Mouse (Mus musculus) hindbrain, embryonic 13.5 days (tissue): ENCODE measurements around the gene Kcnt1. TPM values are rescaled to one million over a fixed set of nuclear protein-coding genes. Genes with fewer than 3 reads are reported as not detected.

Experiments
- ATAC-seq: fragments of 200-750 bp; cut with Nextera tagmentation; 2 replicates; pipeline ENCODE4 v1.8.0; 2017; ENCODE audit warnings: moderate TSS enrichment; ENCODE audit not compliant: low FRiP score
- H3K27ac ChIP-seq: fragments of 300-500 bp; sonication (generic); 2 replicates; pipeline ENCODE4 v1.5.1; 2015; ENCODE audit warnings: inconsistent platforms, mild to moderate bottlenecking, moderate library complexity
- H3K27me3 ChIP-seq: fragments of 300-500 bp; sonication (generic); 2 replicates; pipeline ENCODE4 v1.6.1; 2015; ENCODE audit warnings: mild to moderate bottlenecking, inconsistent platforms
- H3K36me3 ChIP-seq: fragments of 300-500 bp; sonication (generic); 2 replicates; pipeline ENCODE4 v1.6.1; 2015; ENCODE audit warnings: mild to moderate bottlenecking, inconsistent platforms
- H3K4me1 ChIP-seq: fragments of 300-500 bp; sonication (generic); replicated peaks from 2 replicates; pipeline ENCODE4 v1.6.1; 2015; ENCODE audit warnings: inconsistent platforms
- H3K4me2 ChIP-seq: fragments of 300-500 bp; sonication (generic); 2 replicates; pipeline ENCODE4 v1.6.1; 2015; ENCODE audit warnings: inconsistent platforms, mild to moderate bottlenecking, moderate library complexity
- H3K4me3 ChIP-seq: fragments of 300-500 bp; sonication (generic); 2 replicates; pipeline ENCODE4 v1.5.1; 2015; ENCODE audit warnings: mild to moderate bottlenecking, inconsistent platforms
- H3K9ac ChIP-seq: fragments of 300-500 bp; sonication (generic); 2 replicates; pipeline ENCODE4 v1.6.1; 2015; ENCODE audit warnings: mild to moderate bottlenecking, inconsistent platforms
- H3K9me3 ChIP-seq: fragments of 300-500 bp; sonication (generic); 2 replicates; pipeline ENCODE4 v1.6.1; 2016; ENCODE audit warnings: inconsistent platforms
- WGBS: fragments of 180-500 bp; shearing (Covaris S2); methylation state at CpG from one replicate; pipeline ENCODE4 v1.1.7; 2015; 5-methylcytosine and 5-hydroxymethylcytosine counted together
- polyA plus RNA-seq: library from polyadenylated mRNA; unstranded; fragments of >200 nt; fragmentation: Nextera tagmentation; extraction: Ambion mirVana; gene quantifications from 2 replicates; pipeline ENCODE4 v1.2.1, GENCODE M21; 2015

The Kcnt1 gene
- polyA plus RNA-seq, 1 experiment from 2014 or later = 11.1 TPM

GRCm38 (mm10) chr2:25850330-25850729 lies 13.2 kb upstream of the Kcnt1 start:
- Histone ChIP-seq H3K4me1 (no peaks in the 10 kb centered on the region; the same call in 1 of the 2 replicates), H3K27me3 (no peaks in the 10 kb centered on the region), H3K27ac (no peak overlapping the region), H3K36me3 (no peaks in the 10 kb centered on the region), H3K4me3 (no peak overlapping the region), H3K9me3 (no peaks in the 10 kb centered on the region), H3K4me2 (no peak overlapping the region), H3K9ac (no peak overlapping the region)
- 12% methylated on average over 4 of the region's 4 CpGs for WGBS
- ATAC-seq = no peak

GRCm38 (mm10) chr2:25852626-25853025 lies 10.9 kb upstream of the Kcnt1 start:
- Histone ChIP-seq H3K4me1 (no peaks in the 10 kb centered on the region; the same call in 1 of the 2 replicates), H3K27ac (no peak overlapping the region; the same call in 1 of the 2 replicates), H3K27me3 (no peaks in the 10 kb centered on the region), H3K9me3 (no peaks in the 10 kb centered on the region), H3K36me3 (no peaks in the 10 kb centered on the region), H3K9ac (no peak overlapping the region), H3K4me2 (no peak overlapping the region), H3K4me3 (no peak overlapping the region)
- 57% methylated on average over 3 of the region's 3 CpGs for WGBS
- no peak for ATAC-seq

GRCm38 (mm10) chr2:25853998-25854397 lies 9.5 kb upstream of the Kcnt1 start:
- no peaks in the 10 kb centered on the region; the same call in 1 of the 2 replicates for H3K4me1 ChIP-seq
- no peaks in the 10 kb centered on the region for H3K36me3 ChIP-seq
- no peak for ATAC-seq
- no peak overlapping the region for H3K27ac ChIP-seq
- no peak overlapping the region for H3K9ac ChIP-seq
- H3K27me3 ChIP-seq = no peaks in the 10 kb centered on the region
- 70% methylated on average over 5 of the region's 5 CpGs for WGBS
- H3K4me2 ChIP-seq = no peak overlapping the region
- H3K9me3 ChIP-seq = no peaks in the 10 kb centered on the region
- H3K4me3 ChIP-seq = no peak overlapping the region

GRCm38 (mm10) chr2:25859891-25860290 lies 3.6 kb upstream of the Kcnt1 start:
- ATAC-seq = no peak
- Histone ChIP-seq H3K4me3 (no peak overlapping the region), H3K9me3 (no peaks in the 10 kb centered on the region), H3K9ac (no peak overlapping the region), H3K4me1 (peaks cover 27% of the 10 kb centered on the region), H3K27me3 (peaks cover 27% of the 10 kb centered on the region), H3K36me3 (no peaks in the 10 kb centered on the region), H3K4me2 (no peak overlapping the region), H3K27ac (no peak overlapping the region)
- 89% methylated on average over 3 of the region's 3 CpGs for WGBS

GRCm38 (mm10) chr2:25862038-25862437 lies 1.5 kb upstream of the Kcnt1 start:
- no peak for ATAC-seq
- WGBS = 73% methylated on average over 2 of the region's 2 CpGs
- Histone ChIP-seq H3K4me2 (no peak overlapping the region), H3K36me3 (no peaks in the 10 kb centered on the region), H3K27ac (no peak overlapping the region), H3K27me3 (peaks cover 43% of the 10 kb centered on the region), H3K4me3 (no peak overlapping the region), H3K9ac (no peak overlapping the region), H3K9me3 (no peaks in the 10 kb centered on the region), H3K4me1 (peaks cover 44% of the 10 kb centered on the region)

GRCm38 (mm10) chr2:25862696-25863270 lies 751 bp upstream of the Kcnt1 start:
- peaks cover 43% of the 10 kb centered on the region for H3K27me3 ChIP-seq
- no peaks in the 10 kb centered on the region for H3K36me3 ChIP-seq
- no peaks in the 10 kb centered on the region for H3K9me3 ChIP-seq
- H3K4me1 ChIP-seq = peaks cover 44% of the 10 kb centered on the region
- H3K4me3 ChIP-seq = peak overlapping the region; percentile 57
- 69% methylated on average over 5 of the region's 5 CpGs for WGBS
- ATAC-seq = no peak
- H3K4me2 ChIP-seq = peak overlapping the region; percentile 97
- no peak overlapping the region for H3K9ac ChIP-seq
- no peak overlapping the region for H3K27ac ChIP-seq

GRCm38 (mm10) chr2:25864230-25864629 lies 696 bp downstream of the Kcnt1 start:
- Histone ChIP-seq H3K36me3 (no peaks in the 10 kb centered on the region), H3K4me2 (peak overlapping the region; percentile 97), H3K9ac (peak overlapping the region; percentile 74), H3K4me3 (peak overlapping the region; percentile 57), H3K9me3 (no peaks in the 10 kb centered on the region), H3K27ac (no peak overlapping the region), H3K4me1 (peaks cover 44% of the 10 kb centered on the region), H3K27me3 (peaks cover 43% of the 10 kb centered on the region)
- no peak for ATAC-seq
- 4% methylated on average over 18 of the region's 18 CpGs for WGBS

GRCm38 (mm10) chr2:25865412-25865811 lies 1.9 kb downstream of the Kcnt1 start:
- no peak overlapping the region for H3K4me2 ChIP-seq
- H3K27me3 ChIP-seq = peaks cover 43% of the 10 kb centered on the region
- H3K9ac ChIP-seq = no peak overlapping the region
- 14% methylated on average over 4 of the region's 4 CpGs for WGBS
- no peak overlapping the region for H3K4me3 ChIP-seq
- H3K9me3 ChIP-seq = no peaks in the 10 kb centered on the region
- peak; percentile 30; the same call in 1 of the 2 replicates for ATAC-seq
- no peaks in the 10 kb centered on the region for H3K36me3 ChIP-seq
- H3K4me1 ChIP-seq = peaks cover 44% of the 10 kb centered on the region
- peak overlapping the region; percentile 18; the same call in 1 of the 2 replicates for H3K27ac ChIP-seq

- Histone ChIP-seq H3K27me3 (peaks cover 43% of the 10 kb centered on the region), H3K36me3 (no peaks in the 10 kb centered on the region), H3K27ac (no peak overlapping the region), H3K4me1 (peaks cover 44% of the 10 kb centered on the region), H3K4me2 (no peak overlapping the region), H3K9ac (no peak overlapping the region), H3K4me3 (no peak overlapping the region), H3K9me3 (no peaks in the 10 kb centered on the region)
- 63% methylated on average over 5 of the region's 5 CpGs for WGBS
- ATAC-seq = no peak
Measured at GRCm38 (mm10) chr2:25866656-25867055, 3.1 kb downstream of the Kcnt1 start.

GRCm38 (mm10) chr2:25877250-25877735 lies 13.8 kb downstream of the Kcnt1 start:
- 25% methylated on average over 7 of the region's 7 CpGs for WGBS
- H3K27ac ChIP-seq = no peak overlapping the region

GRCm38 (mm10) chr2:25877736-25878268 lies 14.3 kb downstream of the Kcnt1 start:
- peak overlapping the region; percentile 85 for H3K9ac ChIP-seq
- peak overlapping the region; percentile 81 for H3K4me2 ChIP-seq
- H3K4me3 ChIP-seq = peak overlapping the region; percentile 59
- peak overlapping the region; percentile 40; the same call in 1 of the 2 replicates for H3K27ac ChIP-seq
- 2% methylated on average over 34 of the region's 49 CpGs for WGBS
- H3K4me1 ChIP-seq = peaks cover 21% of the 10 kb centered on the region
- peak; percentile 72 for ATAC-seq
- no peaks in the 10 kb centered on the region for H3K36me3 ChIP-seq
- no peaks in the 10 kb centered on the region; the same call in 1 of the 2 replicates for H3K9me3 ChIP-seq
- H3K27me3 ChIP-seq = peaks cover 38% of the 10 kb centered on the region

More at GRCm38 (mm10) chr2:25877250-25877735, 13.8 kb downstream of the Kcnt1 start:
- Histone ChIP-seq H3K4me3 (peak overlapping the region; percentile 59), H3K27me3 (peaks cover 38% of the 10 kb centered on the region), H3K9ac (peak overlapping the region; percentile 85), H3K36me3 (no peaks in the 10 kb centered on the region), H3K4me1 (peaks cover 21% of the 10 kb centered on the region), H3K4me2 (peak overlapping the region; percentile 81), H3K9me3 (no peaks in the 10 kb centered on the region; the same call in 1 of the 2 replicates)
- ATAC-seq = peak; percentile 29; the same call in 1 of the 2 replicates

- Histone ChIP-seq H3K4me3 (peak overlapping the region; percentile 59), H3K27ac (no peak overlapping the region), H3K4me1 (peaks cover 21% of the 10 kb centered on the region), H3K9ac (peak overlapping the region; percentile 85), H3K4me2 (peak overlapping the region; percentile 81), H3K36me3 (no peaks in the 10 kb centered on the region), H3K27me3 (peaks cover 38% of the 10 kb centered on the region), H3K9me3 (no peaks in the 10 kb centered on the region; the same call in 1 of the 2 replicates)
- ATAC-seq = no peak
- 83% methylated on average over 2 of the region's 2 CpGs for WGBS
Measured at GRCm38 (mm10) chr2:25878516-25878915, 15.0 kb downstream of the Kcnt1 start.
